Mouse (Mus musculus) embryo, embryonic 9.5 days (tissue): ENCODE measurements around the gene Rspo1.
A peak's percentile ranks its signal among the peaks of the same experiment; 100 is the strongest.
"Not testable (repeated sequence)": the region's sequence is repeated elsewhere in the genome, so short reads cannot be mapped to it uniquely, and the experiment has no call there.

ENCODE experiments used
- DNase-seq: peaks from one replicate; pipeline ENCODE4 v3.0.0-alpha.2; 2017; ENCODE audit errors: extremely low spot score

The Rspo1 gene

DNA sequence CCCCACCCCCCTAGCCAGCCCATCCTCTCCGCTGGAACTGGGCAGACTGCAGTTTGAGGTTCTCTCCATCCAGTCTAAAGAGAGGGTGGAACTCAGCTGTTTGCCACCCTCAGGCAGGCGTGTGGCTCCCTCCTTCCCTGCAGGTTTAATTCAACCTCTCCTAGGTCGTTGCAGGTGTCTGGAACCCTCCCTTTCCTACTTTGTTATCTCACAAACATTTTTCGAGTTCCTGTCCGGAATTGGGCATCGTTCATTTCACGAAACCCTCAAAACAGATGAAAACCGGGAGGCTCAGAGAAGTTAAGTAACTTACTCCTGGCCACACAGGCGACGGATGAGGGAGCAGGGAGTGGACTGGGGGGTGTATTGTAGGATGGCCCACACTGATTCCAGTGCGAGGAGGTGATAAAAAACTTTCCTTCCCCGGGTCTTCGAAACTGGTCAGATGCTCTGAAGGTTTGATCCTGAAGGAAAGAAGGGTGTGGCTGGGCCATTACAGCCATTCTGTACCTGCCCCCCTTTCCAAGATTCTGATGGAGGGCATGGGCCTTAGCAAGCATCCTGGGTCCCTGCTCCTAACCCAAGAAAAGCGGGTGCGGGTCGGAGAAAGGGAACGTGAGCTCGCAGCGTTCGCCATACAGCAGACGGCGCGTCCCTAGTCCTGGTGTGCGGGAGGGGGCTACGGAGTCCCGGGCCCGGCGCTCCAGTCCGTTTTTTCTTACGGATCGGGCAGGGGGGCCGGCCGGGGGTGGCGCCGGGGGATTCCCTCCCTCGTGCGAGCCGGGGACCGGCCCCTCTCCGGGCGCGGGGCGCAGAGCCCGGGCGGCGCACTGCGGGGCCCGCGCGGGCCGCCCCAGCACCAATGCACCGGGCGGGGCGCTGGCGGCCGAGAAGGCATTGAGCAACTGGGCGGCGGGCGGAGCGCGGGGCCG is at the start of gene Rspo1:
TSS of gene Rspo1 (plus strand) at position 760 of the 932 bp plus-strand sequence.
- DNase-seq, result peak; percentile 49

DNA sequence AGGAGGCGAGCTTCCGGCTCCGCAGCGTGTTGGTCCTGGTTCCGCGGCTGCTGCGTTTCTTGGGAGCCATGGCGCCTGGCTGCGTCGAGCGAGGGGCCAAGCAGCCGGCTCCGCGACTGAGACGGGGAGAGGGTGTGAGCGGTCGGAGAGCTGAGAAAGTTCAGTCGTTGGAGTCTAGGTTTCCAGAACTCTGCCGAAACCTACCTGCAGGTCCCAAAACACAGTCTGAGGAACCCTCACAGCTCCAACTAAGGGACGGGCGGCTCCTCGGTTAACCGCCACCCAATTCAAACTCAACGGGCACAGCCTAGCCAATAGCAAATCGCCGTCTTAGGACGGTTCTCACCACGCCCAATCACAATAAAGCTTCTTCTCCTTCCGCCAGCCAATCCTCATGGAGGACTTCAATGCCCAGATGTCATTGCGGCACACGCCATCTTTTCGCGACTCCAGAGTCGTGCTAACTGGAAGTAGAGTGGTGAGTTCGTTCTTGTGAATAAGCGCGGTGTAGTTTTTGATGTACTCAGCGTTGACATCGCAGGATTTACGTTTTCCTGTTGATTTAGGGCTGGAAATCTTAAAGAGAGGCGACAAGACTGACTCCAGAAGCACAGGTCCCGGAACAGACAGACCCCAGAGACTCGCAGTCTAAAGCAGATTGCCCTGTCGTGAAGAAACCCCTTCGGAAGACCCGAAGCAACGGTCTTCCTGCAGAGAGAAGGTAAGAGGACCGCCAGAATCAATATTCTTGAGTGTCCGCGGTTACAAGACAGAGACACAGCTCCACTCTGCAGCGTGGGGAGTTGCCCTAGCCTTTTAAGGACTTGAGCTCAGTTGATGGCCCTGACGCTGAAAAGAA is 49.4 kb upstream of the Rspo1 start, which contains the start of gene 9930104L06Rik:
TSS of gene 9930104L06Rik (plus strand) at position 436 of the 859 bp plus-strand sequence.
- peak; percentile 93 for DNase-seq

DNA sequence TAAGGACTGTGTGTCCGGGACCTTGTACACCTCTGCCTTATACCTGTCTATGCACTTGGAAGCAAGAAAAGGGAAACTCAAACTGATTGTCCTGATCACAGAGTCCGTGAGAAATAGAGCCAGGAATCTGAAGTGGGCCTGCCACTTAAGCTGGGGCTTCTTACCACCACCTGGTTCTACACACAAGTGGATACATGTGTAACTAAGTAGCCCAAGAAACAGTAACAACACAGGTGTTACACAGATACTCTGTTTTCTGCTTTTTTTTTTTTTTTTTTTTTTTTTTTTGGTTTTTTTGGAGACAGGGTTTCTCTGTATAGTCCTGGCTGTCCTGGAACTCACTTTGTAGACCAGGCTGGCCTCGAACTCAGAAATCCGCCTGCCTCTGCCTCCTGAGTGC is 47.0 kb upstream of the Rspo1 start, which contains the start of gene Cdca8:
TSS of gene Cdca8 (minus strand) at position 101 of the 400 bp plus-strand sequence.
- not testable (repeated sequence) for DNase-seq

DNA sequence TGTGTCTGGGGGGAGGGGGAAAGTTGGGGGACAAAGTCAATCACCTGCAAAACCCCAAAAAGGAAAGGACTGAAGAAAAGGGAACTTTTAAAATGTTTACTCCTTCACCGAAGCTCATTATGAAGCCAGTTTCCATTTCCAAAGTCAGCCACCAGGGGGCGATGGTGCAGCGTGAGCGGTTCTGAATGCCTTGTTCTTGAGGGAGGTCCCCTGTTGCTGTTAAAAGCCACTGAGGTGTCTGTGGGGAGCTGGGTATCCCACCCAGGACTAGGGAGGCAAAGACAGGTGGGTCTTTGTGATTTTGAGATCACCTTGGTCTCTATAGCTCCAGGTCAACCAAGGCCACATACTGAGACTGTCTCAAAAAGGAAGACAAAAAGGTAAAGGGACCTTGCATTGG is 43.2 kb upstream of the Rspo1 start:
- DNase-seq, result peak; percentile 82

DNA sequence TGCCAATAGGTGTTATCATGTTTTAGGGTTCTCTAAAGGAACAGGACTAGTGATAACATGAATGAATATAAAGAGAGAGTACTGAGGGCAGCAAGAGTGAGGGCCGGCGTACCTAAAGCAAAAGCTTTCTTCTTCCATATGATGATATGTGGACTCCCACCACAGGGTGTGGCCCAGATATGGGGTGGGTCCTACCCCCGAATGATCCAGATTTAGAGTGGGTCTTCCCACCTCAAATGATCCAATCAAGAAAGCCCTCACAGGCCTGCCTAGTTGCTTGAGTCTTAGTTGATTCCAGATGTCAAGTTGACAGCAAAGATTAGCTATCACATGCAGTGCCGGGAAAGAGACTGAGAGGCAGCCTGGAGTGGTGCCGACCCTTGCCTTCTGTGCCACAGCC is 42.4 kb upstream of the Rspo1 start:
- DNase-seq, result no peak

DNA sequence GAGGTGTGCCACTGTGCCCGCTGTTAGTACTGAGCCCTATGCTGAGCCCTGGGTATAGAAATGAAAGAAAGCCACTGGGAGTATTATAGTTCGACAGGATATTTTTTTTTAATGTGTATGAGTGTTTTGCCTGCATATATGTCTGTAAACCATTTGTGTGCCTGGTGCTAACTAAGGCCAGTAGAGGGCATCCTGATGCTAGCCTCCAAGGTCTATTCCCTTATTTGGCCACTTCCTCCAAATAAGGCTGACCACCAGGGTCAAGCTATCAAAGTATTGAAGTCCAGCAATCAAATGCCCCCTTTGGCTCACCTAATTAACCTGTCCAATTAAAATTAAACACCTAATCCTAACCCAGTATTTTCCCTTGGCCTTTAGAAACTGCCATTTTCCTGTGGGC is 41.3 kb upstream of the Rspo1 start:
- DNase-seq, result no peak

DNA sequence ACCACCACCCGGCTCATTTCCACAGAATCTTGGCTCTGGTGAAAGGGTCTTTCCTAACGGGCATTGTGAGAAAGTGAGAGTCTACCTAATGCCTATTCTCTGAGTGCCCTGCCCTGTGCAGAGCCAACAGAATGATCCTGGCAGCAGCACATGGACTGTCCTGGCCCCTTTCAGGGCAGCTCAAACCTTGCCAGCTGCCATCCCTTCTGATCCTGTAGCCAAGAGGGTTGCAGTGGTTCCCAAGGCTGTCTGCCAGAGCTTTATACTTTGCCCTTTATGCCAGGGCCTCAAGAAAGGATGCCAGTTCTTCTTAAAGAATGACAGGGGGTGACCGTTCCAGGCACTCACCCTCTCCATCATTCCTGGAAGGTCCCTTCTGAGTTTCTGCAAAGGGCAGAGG is 36.7 kb upstream of the Rspo1 start:
- DNase-seq, result no peak

DNA sequence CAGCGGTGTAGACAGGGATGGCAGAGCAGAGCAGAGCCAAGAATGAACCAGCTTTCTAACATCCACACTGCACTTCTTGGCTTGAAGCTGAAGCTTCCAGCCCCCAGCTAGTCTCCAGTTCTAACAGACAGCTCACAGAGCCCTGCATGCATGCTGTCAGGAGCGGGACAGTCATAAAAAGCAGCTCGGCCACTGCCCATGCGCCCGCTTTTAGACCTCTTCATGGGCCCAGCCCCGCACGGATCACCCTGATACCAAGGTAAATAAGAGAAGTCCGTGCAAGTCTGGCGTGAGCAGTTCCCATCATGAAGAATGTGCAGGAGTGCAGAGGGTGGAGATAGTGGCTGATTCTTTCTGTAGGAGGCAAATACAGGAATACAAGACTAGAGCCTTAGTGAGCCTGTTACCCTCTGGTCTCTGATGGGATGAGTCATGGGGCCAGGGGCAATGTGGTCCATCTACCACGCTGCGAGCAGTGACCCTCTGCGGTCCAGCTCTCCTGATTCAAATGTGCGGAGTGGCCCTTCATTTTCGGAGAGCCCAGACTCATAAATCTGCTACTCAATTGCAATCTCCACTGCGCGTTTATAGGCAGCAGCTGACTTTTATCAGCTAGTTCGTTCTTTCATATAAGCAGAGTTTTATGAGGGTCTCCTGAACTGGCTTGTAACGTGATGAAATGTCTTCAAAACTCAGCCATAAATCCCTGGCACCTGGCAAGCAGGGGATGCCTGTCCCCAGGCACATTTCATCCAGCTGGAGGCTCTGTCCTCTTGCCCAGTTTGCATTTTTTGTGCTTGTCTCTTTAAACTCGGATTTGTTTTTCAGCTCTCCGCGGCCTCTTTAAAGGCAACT is 35.8 kb upstream of the Rspo1 start:
- no peak for DNase-seq

DNA sequence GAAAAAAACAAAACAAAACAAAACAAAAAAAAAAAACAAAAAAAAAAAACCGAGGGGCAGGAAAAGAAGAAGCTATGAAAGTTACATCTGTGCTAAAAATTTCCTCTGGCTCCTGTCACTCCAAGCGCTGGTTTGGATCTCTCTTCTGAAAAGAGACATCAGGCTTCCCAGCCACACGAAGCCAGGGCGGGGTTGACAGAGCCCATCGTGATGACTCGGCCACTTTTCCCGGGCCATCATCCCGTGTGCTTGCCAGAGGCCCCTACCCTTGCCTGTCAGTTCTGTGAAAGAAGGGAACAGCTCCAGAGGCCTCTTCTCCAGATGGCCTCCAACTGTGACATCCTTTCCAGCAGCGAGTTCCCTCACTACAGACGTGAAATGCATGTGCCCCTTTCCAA is 35.2 kb upstream of the Rspo1 start:
- DNase-seq, result no peak

DNA sequence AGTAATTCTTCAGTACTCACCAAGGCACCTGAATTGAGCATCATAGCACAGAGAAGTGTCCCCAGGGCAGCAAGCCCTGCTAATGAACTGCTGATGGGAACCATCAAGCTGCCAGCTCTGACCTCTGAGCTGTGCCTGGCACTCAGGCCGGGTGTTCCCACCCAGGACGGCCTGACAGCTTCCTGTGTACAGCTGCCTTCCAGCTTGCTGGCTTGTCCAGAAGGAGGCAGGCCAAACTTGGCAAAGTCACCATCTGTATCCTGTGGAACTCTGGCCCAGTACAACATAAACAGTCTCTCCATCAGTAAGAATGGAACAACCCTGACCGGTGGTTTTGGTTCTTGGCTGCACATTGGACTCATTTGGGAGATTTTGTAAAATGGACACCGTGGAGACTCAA is 32.7 kb upstream of the Rspo1 start:
- no peak for DNase-seq

DNA sequence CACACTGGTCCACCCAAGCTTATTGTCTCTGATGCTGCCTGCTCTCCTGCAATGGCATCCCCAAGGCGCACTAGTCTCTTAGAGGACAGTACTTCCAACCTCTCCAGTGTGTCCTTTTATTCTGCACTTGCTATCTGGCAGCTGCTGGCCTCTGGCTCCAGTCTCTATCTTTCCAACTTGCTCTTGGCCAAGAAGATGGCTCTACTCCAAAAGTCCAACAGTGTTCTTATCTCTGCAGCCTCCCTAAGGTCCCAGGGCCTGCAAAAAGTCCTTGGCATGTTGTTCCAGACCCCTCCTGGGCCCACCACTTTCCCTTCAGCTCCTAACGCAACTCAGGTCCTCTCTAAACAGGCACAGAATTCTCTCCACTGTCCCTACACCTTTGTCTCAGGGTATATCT is 28.9 kb upstream of the Rspo1 start:
- DNase-seq, result no peak

DNA sequence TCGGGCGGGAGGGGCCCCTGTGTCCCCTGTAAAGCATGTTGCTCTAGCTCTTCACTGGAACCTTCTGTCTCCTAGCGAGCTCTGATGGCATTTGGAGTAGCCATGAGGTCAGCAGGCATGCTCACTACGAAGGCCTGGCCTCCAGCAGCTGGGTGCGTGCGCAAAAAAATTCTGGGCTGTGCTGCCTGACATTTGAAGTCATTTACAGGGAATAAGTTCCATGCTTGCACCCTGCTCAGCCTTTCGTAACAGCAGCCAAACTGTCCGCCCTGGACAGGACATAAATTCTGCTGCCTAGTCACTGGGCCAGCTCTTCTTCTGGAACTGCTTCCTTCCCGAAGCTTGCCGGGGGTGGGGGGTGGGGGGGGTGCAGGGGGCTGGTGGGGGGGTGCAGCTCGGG is 27.2 kb upstream of the Rspo1 start:
- no peak for DNase-seq

DNA sequence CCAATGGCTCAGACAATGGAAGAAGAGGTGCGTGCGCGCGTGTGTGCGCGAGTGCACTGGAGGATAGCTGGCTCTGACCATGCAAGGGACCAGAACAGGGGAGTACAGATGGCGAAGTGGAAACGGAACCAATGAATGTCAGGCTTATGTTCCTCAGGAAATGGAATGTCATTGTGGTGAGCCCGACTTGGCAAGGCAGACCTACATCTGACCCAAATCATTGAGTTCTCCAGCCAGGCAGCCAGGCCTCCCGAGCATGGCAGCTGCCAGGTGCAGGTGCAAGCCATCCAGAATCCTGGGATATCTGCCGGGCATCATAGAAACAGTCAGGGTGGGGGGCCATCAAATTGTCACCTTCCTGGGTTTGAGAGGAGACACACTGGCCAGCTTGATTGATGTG is 25.3 kb upstream of the Rspo1 start:
- DNase-seq, result no peak

DNA sequence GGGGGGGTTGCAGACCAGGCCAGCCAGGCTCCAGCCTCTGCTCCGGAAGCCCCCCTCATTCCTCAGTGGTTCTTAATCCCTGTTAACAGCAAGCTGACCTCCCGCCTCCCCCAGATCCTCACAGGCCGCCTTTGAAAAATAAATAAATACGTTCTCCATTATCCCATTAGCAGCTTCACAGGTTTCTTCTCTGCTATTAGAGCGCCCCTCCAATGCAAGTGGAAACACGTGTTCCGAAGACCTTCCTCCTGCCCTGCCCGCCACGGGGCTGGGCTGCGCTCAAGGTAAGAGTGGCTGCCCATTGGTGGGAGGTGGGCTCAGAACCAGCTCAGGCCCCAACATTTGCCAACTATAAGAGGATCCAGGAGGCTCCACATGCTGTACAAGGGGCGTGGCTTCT is 23.7 kb upstream of the Rspo1 start:
- no peak for DNase-seq

DNA sequence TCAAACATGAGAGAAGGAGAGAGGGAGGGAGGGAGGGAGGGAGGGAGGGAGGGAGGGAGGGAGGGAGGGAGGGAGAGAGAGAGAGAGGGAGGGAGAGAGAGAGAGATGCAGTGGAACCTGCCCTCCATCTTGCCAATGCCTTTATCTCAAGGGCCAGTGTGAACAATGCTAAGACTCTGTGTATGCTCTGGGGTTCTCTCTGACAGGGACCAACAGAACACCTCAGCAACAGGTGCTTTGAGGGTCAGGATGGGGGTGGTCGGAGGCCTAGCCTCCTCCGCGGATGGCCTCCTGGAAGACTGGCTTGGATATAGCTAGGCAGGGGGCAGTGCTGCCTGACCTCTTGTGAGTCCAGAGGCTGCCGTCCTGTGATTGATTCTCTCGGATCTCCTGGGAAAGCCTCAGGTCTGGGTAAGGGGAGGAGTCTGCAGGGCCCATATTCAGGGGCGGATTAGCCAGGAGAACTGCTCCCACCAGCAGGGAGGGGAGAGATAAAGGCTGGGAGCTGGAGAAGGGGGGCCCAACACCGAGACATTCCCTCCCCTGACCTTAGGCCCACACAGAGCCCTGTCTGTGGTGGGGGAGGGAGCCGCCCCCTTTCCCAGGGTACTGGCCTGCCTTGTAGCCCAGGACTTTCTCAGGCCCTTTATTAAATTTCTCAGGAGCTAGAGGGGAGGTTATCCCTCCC is 21.2 kb upstream of the Rspo1 start:
- DNase-seq, result peak; percentile 79

DNA sequence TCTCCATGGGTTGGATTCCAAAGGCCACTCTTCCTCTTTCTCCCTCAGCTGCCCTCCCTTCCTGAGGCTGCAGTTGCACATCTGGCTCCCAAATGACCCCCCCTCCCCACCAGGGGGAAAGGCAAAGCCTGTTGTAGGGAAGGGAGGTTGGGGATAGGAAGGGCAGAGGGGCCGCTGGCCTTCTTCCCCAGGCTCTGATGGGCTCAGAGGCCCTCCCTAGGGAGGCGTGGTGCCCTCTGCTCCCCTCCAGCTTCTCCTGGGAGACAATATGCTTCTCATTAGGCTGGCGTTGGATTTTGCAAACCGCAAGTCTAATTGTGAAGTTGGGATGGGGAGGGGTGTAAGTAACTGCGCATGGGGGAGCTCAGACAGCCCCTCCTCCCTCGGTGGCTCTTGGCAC is 17.5 kb upstream of the Rspo1 start:
- no peak for DNase-seq

DNA sequence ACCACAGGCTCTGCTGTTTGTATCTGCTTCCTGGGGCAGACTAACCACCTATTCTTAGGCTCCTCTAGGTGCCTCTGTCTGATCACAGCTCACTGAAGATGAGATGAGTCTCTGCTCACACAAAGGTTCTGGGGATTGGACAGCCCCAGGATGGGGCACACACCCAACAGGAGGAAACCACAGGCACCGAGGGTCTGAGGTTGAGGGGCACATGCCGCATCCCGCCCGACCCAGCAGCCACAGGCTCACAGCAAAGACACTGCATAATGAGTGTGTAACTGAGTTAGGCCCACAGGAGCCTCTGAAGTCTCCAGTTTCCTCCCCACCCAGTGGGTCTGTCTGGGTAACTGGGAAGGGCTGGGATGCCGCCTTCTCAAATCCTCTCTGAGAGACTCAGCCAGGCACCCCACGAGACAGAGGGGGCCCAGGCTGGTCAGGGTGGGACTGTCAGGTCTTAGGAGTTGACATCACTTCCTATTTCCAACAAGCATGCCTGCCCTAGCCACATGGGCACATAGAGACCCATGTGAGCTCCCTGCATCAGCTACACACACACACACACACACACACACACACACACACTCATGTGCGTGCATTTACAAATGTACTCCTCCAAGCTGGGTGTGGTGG is 16.9 kb upstream of the Rspo1 start:
- DNase-seq, result no peak

DNA sequence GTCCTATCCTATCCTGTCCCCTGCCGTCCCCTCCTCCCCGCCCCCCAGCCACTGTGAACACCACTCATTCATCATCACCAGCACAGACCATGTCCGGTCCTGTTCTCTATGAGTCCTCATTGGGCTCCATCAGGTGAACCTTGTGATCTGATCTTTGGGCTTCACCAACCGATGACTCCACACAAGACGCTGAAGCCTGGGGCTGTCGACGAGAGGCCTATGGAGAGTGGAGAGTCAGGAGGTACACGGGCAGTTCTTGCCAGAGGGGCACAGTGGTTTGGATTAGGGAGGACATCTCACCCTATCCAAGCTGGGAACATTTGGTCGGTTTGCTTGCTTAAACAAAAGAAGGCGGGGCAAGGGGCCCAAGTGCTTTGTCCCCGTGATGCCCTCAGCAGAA is 16.0 kb upstream of the Rspo1 start:
- DNase-seq, result no peak

DNA sequence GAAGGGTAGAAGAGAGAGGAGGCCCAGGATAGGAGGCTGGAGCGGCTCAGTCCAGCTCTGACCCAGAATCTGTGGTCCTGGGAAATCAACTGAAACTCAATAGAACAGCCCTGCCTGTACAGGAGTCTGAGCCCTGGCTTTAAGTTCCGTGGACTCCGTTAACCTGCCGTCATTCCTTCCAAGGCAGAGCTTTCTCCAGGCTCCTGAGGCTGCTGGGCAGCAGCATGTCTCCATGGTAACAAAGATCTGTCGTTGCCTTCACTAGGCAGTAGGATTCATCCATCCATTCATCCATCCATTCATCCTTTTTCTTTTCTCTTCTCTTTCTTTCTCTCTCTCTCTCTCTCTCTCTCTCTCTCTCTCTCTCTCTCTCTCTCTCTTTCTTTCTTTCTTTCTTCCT is 15.6 kb upstream of the Rspo1 start:
- DNase-seq, result no peak

DNA sequence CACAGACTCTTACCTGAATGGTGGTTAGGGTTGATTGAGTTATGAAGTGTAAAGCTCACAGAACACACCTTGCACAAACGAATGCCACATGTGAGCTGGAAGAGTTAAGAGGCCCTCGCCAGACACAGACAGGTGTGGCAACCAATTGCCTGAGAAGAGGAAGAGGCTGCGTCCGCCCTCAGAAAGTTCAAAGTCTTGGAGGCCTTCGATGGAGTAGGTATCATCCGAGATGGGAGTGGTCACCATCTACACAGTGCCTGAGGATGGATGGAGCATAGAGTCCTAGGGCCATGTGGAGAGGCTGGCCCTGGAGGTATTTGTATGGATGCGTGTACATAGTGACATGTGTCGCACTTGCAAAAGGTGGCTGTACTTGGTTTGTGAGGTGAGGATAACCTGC is 15.1 kb upstream of the Rspo1 start:
- no peak for DNase-seq

DNA sequence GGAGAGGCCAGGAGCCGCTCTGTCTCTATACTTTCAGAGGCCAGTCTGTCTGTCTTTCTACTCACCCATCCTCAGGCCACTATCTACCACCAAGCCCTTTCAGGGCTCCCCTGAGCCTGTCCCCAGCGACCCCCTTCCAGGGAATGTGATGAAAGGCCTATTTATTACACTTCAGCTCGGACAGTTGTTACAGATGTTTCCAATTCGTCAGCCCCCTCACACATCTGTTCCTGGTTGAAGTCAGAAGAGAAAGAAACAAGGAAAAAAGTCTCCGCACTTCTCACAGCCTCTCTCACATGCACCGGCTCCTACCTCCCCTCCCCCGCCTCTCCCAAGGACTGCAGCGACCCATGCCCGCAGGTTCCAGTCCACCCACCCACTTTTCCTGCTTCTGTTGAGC is 13.9 kb upstream of the Rspo1 start:
- no peak for DNase-seq
